Mouse (Mus musculus): ENCODE results near the gene 1520401A03Rik. TPM values are rescaled to one million over a fixed set of nuclear protein-coding genes. Genes with fewer than 3 reads are reported as not detected.

Gene 1520401A03Rik
- polyA plus RNA-seq, 1 experiment from 2014 or later, result 0.11 TPM

GRCm38 (mm10) chr17:23742210-23742793 lies 19.7 kb upstream of the 1520401A03Rik start:
- WGBS, result 8% methylated on average over 44 of the region's 44 CpGs
- Histone ChIP-seq H3K36me3 (peaks cover 1% of the 10 kb centered on the region), H3K9ac (no peak overlapping the region), H3K4me2 (peak overlapping the region; percentile 51), H3K4me1 (peaks cover 54% of the 10 kb centered on the region), H3K27ac (replicated peaks) (no peak overlapping the region), H3K4me3 (peak overlapping the region; percentile 35), H3K27me3 (replicated peaks) (peaks cover 90% of the 10 kb centered on the region), H3K9me3 (no peaks in the 10 kb centered on the region)
- ATAC-seq (ENCODE audit: extremely low read depth, insufficient number of reproducible peaks, low FRiP score, low TSS enrichment), result no peak

- Histone ChIP-seq H3K36me3 (peaks cover 8% of the 10 kb centered on the region), H3K9me3 (no peaks in the 10 kb centered on the region), H3K4me2 (no peak overlapping the region), H3K27me3 (replicated peaks) (peaks cover 88% of the 10 kb centered on the region), H3K4me1 (peaks cover 54% of the 10 kb centered on the region), H3K9ac (no peak overlapping the region), H3K4me3 (peak overlapping the region; percentile 35), H3K27ac (replicated peaks) (no peak overlapping the region)
- no peak for ATAC-seq (ENCODE audit: extremely low read depth, insufficient number of reproducible peaks, low FRiP score, low TSS enrichment)
- 42% methylated on average over 38 of the region's 38 CpGs for WGBS
These were observed 19.0 kb upstream of the 1520401A03Rik start for GRCm38 (mm10) chr17:23741359-23742209.

GRCm38 (mm10) chr17:23740598-23741021 lies 18.0 kb upstream of the 1520401A03Rik start, which contains the start of gene Paqr4:
Paqr4 (minus strand) TSS chr17:23740867.
- Histone ChIP-seq H3K36me3 (peaks cover 18% of the 10 kb centered on the region), H3K4me3 (peak within 1 kb of the TSS; percentile 72), H3K27ac (replicated peaks) (0 out of 2 replicates have a peak within 1 kb of the TSS, but pooled peaks have one; percentile 56), H3K27me3 (replicated peaks) (peaks cover 82% of the 10 kb centered on the region), H3K4me1 (peaks cover 45% of the 10 kb centered on the region), H3K4me2 (peak within 1 kb of the TSS; percentile 96), H3K9ac (peak within 1 kb of the TSS; percentile 79), H3K9me3 (no peaks in the 10 kb centered on the region)
- 4% methylated on average over 13 of the region's 13 CpGs for WGBS
- peak; percentile 0; the same call in 1 of the 2 replicates for ATAC-seq (ENCODE audit: extremely low read depth, insufficient number of reproducible peaks, low FRiP score, low TSS enrichment)

- Histone ChIP-seq H3K4me3 (peak overlapping the region; percentile 72), H3K27ac (replicated peaks) (0 out of 2 replicates have a peak overlapping the region, but pooled peaks have one; percentile 56), H3K9ac (peak overlapping the region; percentile 79), H3K4me2 (peak overlapping the region; percentile 96), H3K27me3 (replicated peaks) (peaks cover 77% of the 10 kb centered on the region), H3K9me3 (no peaks in the 10 kb centered on the region), H3K36me3 (peaks cover 21% of the 10 kb centered on the region), H3K4me1 (peaks cover 40% of the 10 kb centered on the region)
- under 1% methylated on average over 46 of the region's 46 CpGs for WGBS
- ATAC-seq (ENCODE audit: extremely low read depth, insufficient number of reproducible peaks, low FRiP score, low TSS enrichment), result peak; percentile 58; the same call in 1 of the 2 replicates
These were observed 17.6 kb upstream of the 1520401A03Rik start for GRCm38 (mm10) chr17:23740136-23740584.

- Histone ChIP-seq H3K27ac (replicated peaks) (peak overlapping the region; percentile 56; the same call in 1 of the 2 replicates), H3K4me1 (peaks cover 33% of the 10 kb centered on the region), H3K36me3 (peaks cover 28% of the 10 kb centered on the region), H3K9ac (peak overlapping the region; percentile 79), H3K27me3 (replicated peaks) (peaks cover 70% of the 10 kb centered on the region), H3K4me3 (peak overlapping the region; percentile 72), H3K9me3 (no peaks in the 10 kb centered on the region), H3K4me2 (peak overlapping the region; percentile 96)
- under 1% methylated on average over 48 of the region's 48 CpGs for WGBS
- no peak for ATAC-seq (ENCODE audit: extremely low read depth, insufficient number of reproducible peaks, low FRiP score, low TSS enrichment)
These were observed 16.9 kb upstream of the 1520401A03Rik start for GRCm38 (mm10) chr17:23739202-23740135.

GRCm38 (mm10) chr17:23738836-23739201 lies 16.2 kb upstream of the 1520401A03Rik start:
- Histone ChIP-seq H3K9me3 (no peaks in the 10 kb centered on the region), H3K4me2 (peak overlapping the region; percentile 96), H3K4me3 (peak overlapping the region; percentile 72), H3K4me1 (peaks cover 33% of the 10 kb centered on the region), H3K9ac (peak overlapping the region; percentile 79), H3K27me3 (replicated peaks) (peaks cover 64% of the 10 kb centered on the region), H3K27ac (replicated peaks) (no peak overlapping the region), H3K36me3 (peaks cover 33% of the 10 kb centered on the region)
- no peak for ATAC-seq (ENCODE audit: extremely low read depth, insufficient number of reproducible peaks, low FRiP score, low TSS enrichment)
- 36% methylated on average over 2 of the region's 2 CpGs for WGBS

- Histone ChIP-seq H3K36me3 (peaks cover 40% of the 10 kb centered on the region), H3K27me3 (replicated peaks) (peaks cover 53% of the 10 kb centered on the region), H3K4me3 (no peak overlapping the region), H3K4me2 (no peak overlapping the region), H3K4me1 (peaks cover 33% of the 10 kb centered on the region), H3K9me3 (no peaks in the 10 kb centered on the region), H3K9ac (no peak overlapping the region), H3K27ac (replicated peaks) (no peak overlapping the region)
- 65% methylated on average over 15 of the region's 15 CpGs for WGBS
- no peak for ATAC-seq (ENCODE audit: extremely low read depth, insufficient number of reproducible peaks, low FRiP score, low TSS enrichment)
These were observed 15.2 kb upstream of the 1520401A03Rik start for GRCm38 (mm10) chr17:23737493-23738445.

GRCm38 (mm10) chr17:23734341-23734740 lies 11.8 kb upstream of the 1520401A03Rik start:
- H3K27me3 ChIP-seq (replicated peaks), result peaks cover 29% of the 10 kb centered on the region
- no peak overlapping the region for H3K27ac ChIP-seq (replicated peaks)
- no peaks in the 10 kb centered on the region for H3K9me3 ChIP-seq
- H3K9ac ChIP-seq, result no peak overlapping the region
- H3K4me3 ChIP-seq, result no peak overlapping the region
- no peak for ATAC-seq (ENCODE audit: extremely low read depth, insufficient number of reproducible peaks, low FRiP score, low TSS enrichment)
- WGBS, result 68% methylated on average over 1 of the region's 1 CpGs
- H3K4me2 ChIP-seq, result no peak overlapping the region
- peaks cover 22% of the 10 kb centered on the region for H3K4me1 ChIP-seq
- peaks cover 40% of the 10 kb centered on the region for H3K36me3 ChIP-seq

- H3K27me3 ChIP-seq (replicated peaks), result no peaks in the 10 kb centered on the region
- 0 out of 2 replicates have a peak overlapping the region, but pooled peaks have one; percentile 14 for H3K9ac ChIP-seq
- no peaks in the 10 kb centered on the region for H3K9me3 ChIP-seq
- peaks cover 22% of the 10 kb centered on the region for H3K4me1 ChIP-seq
- WGBS, result 53% methylated on average over 1 of the region's 1 CpGs
- no peak overlapping the region for H3K27ac ChIP-seq (replicated peaks)
- no peak overlapping the region for H3K4me3 ChIP-seq
- H3K36me3 ChIP-seq, result peaks cover 20% of the 10 kb centered on the region
- ATAC-seq (ENCODE audit: extremely low read depth, insufficient number of reproducible peaks, low FRiP score, low TSS enrichment), result no peak
- H3K4me2 ChIP-seq, result no peak overlapping the region
These were observed 7.9 kb upstream of the 1520401A03Rik start for GRCm38 (mm10) chr17:23730441-23730840.

GRCm38 (mm10) chr17:23726758-23727142 lies 4.2 kb upstream of the 1520401A03Rik start:
- Histone ChIP-seq H3K27me3 (replicated peaks) (no peaks in the 10 kb centered on the region), H3K36me3 (no peaks in the 10 kb centered on the region), H3K4me1 (peaks cover 20% of the 10 kb centered on the region), H3K4me2 (peak overlapping the region; percentile 73), H3K27ac (replicated peaks) (peak overlapping the region; percentile 90), H3K9me3 (no peaks in the 10 kb centered on the region), H3K4me3 (peak overlapping the region; percentile 76), H3K9ac (peak overlapping the region; percentile 87)
- peak; percentile 83 for ATAC-seq (ENCODE audit: extremely low read depth, insufficient number of reproducible peaks, low FRiP score, low TSS enrichment)
- whole genome bisulfite sequencing, result under 1% methylated on average over 20 of the region's 20 CpGs
